Mouse (Mus musculus) CH12.LX (cell line): ENCODE measurements at regions not wholly inside any gene's neighbourhood (a gene's known extent, or its start where the extent isn't known, plus 50 kb on each side); places are given as distances from the start of the nearest gene placed in this dataset.

Experiments
- DNase-seq: peaks from one replicate; pipeline ENCODE4 v3.0.0-alpha.2; 2013; ENCODE audit errors: extremely low read depth
- H3K27ac ChIP-seq: 2 replicates; pipeline ENCODE4 v1.5.1; 2012; ENCODE audit warnings: low read depth, mild to moderate bottlenecking, control low read depth, moderate library complexity; ENCODE audit not compliant: insufficient read depth
- H3K27me3 ChIP-seq: replicated peaks from 2 replicates; pipeline ENCODE3; 2012; ENCODE audit warnings: inconsistent platforms
- H3K36me3 ChIP-seq, 2 experiments: replicated peaks in 1 of 2; 2 replicates each; pipeline versions ENCODE3 to v1.6.1; 2012; ENCODE audit warnings: inconsistent platforms in 1 of 2, low read length in 1 of 2, mild to moderate bottlenecking in 1 of 2, mixed read lengths in 1 of 2, moderate library complexity in 1 of 2; ENCODE audit not compliant: control insufficient read depth in 1 of 2, insufficient read depth in 1 of 2
- H3K4me1 ChIP-seq, 2 experiments: 2 replicates each; pipeline ENCODE4 v1.6.1; 2012; ENCODE audit warnings: inconsistent platforms in 1 of 2, moderate library complexity in 1 of 2; ENCODE audit not compliant: insufficient read depth in 2 of 2, control insufficient read depth in 1 of 2
- H3K4me2 ChIP-seq: 2 replicates; pipeline ENCODE4 v1.6.1; 2012; ENCODE audit warnings: low read depth, mild to moderate bottlenecking, control low read depth; ENCODE audit not compliant: poor library complexity, insufficient read depth, severe bottlenecking
- H3K4me3 ChIP-seq, 3 experiments: fragments of 150-350 bp in 1 of 3; sonication (generic) in 1 of 3; replicated peaks in 1 of 3; 2 replicates each; pipeline versions ENCODE3 to v1.5.1; 2011 to 2012; ENCODE audit warnings: low read depth in 2 of 3, low read length in 2 of 3, mild to moderate bottlenecking in 2 of 3, moderate library complexity in 2 of 3, control low read depth in 1 of 3, improper control_type of control experiment in 1 of 3, inconsistent platforms in 1 of 3, mixed read lengths in 1 of 3; ENCODE audit not compliant: poor library complexity in 1 of 3
- H3K79me2 ChIP-seq: replicated peaks from 2 replicates; pipeline ENCODE4 v1.6.1; 2012; ENCODE audit warnings: mild to moderate bottlenecking, moderate library complexity; ENCODE audit not compliant: control insufficient read depth, poor library complexity, insufficient read depth, severe bottlenecking; ENCODE audit errors: extremely low read depth
- H3K9ac ChIP-seq: 2 replicates; pipeline ENCODE4 v1.6.1; 2012; ENCODE audit warnings: low read depth, mild to moderate bottlenecking, control low read depth, moderate library complexity; ENCODE audit not compliant: insufficient read depth
- H3K9me3 ChIP-seq: replicated peaks from 2 replicates; pipeline ENCODE3; 2012; ENCODE audit warnings: low read length, inconsistent platforms, mixed read lengths
- BHLHE40 ChIP-seq: IDR thresholded peaks from 2 replicates; pipeline ENCODE4 v1.6.1; 2011; ENCODE audit warnings: mild to moderate bottlenecking, low read depth, low read length, improper control_type of control experiment
- CHD1 ChIP-seq: IDR thresholded peaks from 2 replicates; pipeline ENCODE4 v1.6.1; 2012; ENCODE audit warnings: low read depth, low read length, improper control_type of control experiment, inconsistent platforms
- CHD2 ChIP-seq: IDR thresholded peaks from 2 replicates; pipeline ENCODE4 v1.6.1; 2011; ENCODE audit warnings: low read length, improper control_type of control experiment
- CTCF ChIP-seq, 2 experiments: IDR thresholded peaks in 1 of 2; conservative IDR thresholded peaks in 1 of 2; 2 replicates each; pipeline ENCODE4 v1.5.1; 2011 to 2012; ENCODE audit warnings: low read depth in 2 of 2, low read length in 2 of 2, improper control_type of control experiment in 1 of 2, inconsistent platforms in 1 of 2, mild to moderate bottlenecking in 1 of 2, moderate library complexity in 1 of 2
- E2F4 ChIP-seq: IDR thresholded peaks from 2 replicates; pipeline ENCODE4 v1.6.1; 2011; ENCODE audit warnings: low read depth, low read length, improper control_type of control experiment; ENCODE audit not compliant: insufficient replicate concordance
- ELF1 ChIP-seq: IDR thresholded peaks from 2 replicates; pipeline ENCODE4 v1.6.1; 2014; ENCODE audit warnings: low read depth, mild to moderate bottlenecking, inconsistent platforms, low read length, improper control_type of control experiment
- ETS1 ChIP-seq: conservative IDR thresholded peaks from 2 replicates; pipeline ENCODE4 v1.6.1; 2012; ENCODE audit warnings: low read depth, mild to moderate bottlenecking, inconsistent platforms, low read length, improper control_type of control experiment, moderate library complexity
- GABPA ChIP-seq: IDR thresholded peaks from 2 replicates; pipeline ENCODE4 v1.6.1; 2012; ENCODE audit warnings: low read depth, low read length, improper control_type of control experiment, inconsistent platforms; ENCODE audit not compliant: insufficient replicate concordance
- HCFC1 ChIP-seq: IDR thresholded peaks from 2 replicates; pipeline ENCODE4 v1.6.1; 2012; ENCODE audit warnings: low read depth, mild to moderate bottlenecking, inconsistent platforms, low read length, improper control_type of control experiment
- IRF4 ChIP-seq: IDR thresholded peaks from 2 replicates; pipeline ENCODE4 v1.6.1; 2014; ENCODE audit warnings: low read depth, mild to moderate bottlenecking, inconsistent platforms, low read length, improper control_type of control experiment
- KAT2A ChIP-seq: IDR thresholded peaks from 2 replicates; pipeline ENCODE4 v1.6.1; 2012; ENCODE audit warnings: low read length, improper control_type of control experiment, inconsistent platforms; ENCODE audit not compliant: insufficient replicate concordance
- MAFK ChIP-seq: IDR thresholded peaks from 2 replicates; pipeline ENCODE4 v1.6.1; 2011; ENCODE audit warnings: low read length, improper control_type of control experiment; ENCODE audit not compliant: insufficient replicate concordance
- MAX ChIP-seq: IDR thresholded peaks from 2 replicates; pipeline ENCODE4 v1.6.1; 2011; ENCODE audit warnings: low read length, improper control_type of control experiment
- MEF2A ChIP-seq: IDR thresholded peaks from 2 replicates; pipeline ENCODE4 v1.6.1; 2014; ENCODE audit warnings: low read depth, mild to moderate bottlenecking, inconsistent platforms, low read length, improper control_type of control experiment, borderline replicate concordance
- NELFE ChIP-seq: IDR thresholded peaks from 2 replicates; pipeline ENCODE4 v1.6.1; 2011; ENCODE audit warnings: low read depth, low read length, improper control_type of control experiment
- NRF1 ChIP-seq: IDR thresholded peaks from 2 replicates; pipeline ENCODE4 v1.6.1; 2014; ENCODE audit warnings: low read depth, mild to moderate bottlenecking, inconsistent platforms, low read length, improper control_type of control experiment, moderate library complexity
- PAX5 ChIP-seq: IDR thresholded peaks from 2 replicates; pipeline ENCODE4 v1.6.1; 2012; ENCODE audit warnings: low read length, inconsistent platforms, mixed read lengths
- POLR2A ChIP-seq: IDR thresholded peaks from 2 replicates; pipeline ENCODE4 v1.6.1; 2011; ENCODE audit warnings: low read depth, mild to moderate bottlenecking, improper control_type of control experiment, low read length
- RCOR1 ChIP-seq: conservative IDR thresholded peaks from 2 replicates; pipeline ENCODE4 v1.6.1; 2012; ENCODE audit warnings: low read depth, mild to moderate bottlenecking, inconsistent platforms, low read length, improper control_type of control experiment
- SIN3A ChIP-seq: IDR thresholded peaks from 2 replicates; pipeline ENCODE4 v1.6.1; 2012; ENCODE audit warnings: low read length, improper control_type of control experiment, inconsistent platforms
- SMC3 ChIP-seq: IDR thresholded peaks from 2 replicates; pipeline ENCODE4 v1.6.1; 2011; ENCODE audit warnings: low read depth, low read length, improper control_type of control experiment
- TBP ChIP-seq: conservative IDR thresholded peaks from 2 replicates; pipeline ENCODE4 v1.6.1; 2011; ENCODE audit warnings: low read depth, low read length, improper control_type of control experiment
- TCF12 ChIP-seq: IDR thresholded peaks from 2 replicates; pipeline ENCODE4 v1.6.1; 2014; ENCODE audit warnings: low read depth, mild to moderate bottlenecking, inconsistent platforms, low read length, improper control_type of control experiment
- ZC3H11A ChIP-seq: IDR thresholded peaks from 2 replicates; pipeline ENCODE4 v1.6.1; 2012; ENCODE audit warnings: low read depth, mild to moderate bottlenecking, inconsistent platforms, low read length, improper control_type of control experiment
- ZKSCAN1 ChIP-seq: IDR thresholded peaks from 2 replicates; pipeline ENCODE4 v1.6.1; 2012; ENCODE audit warnings: low read depth, inconsistent platforms, low read length, improper control_type of control experiment, borderline replicate concordance
- ZMIZ1 ChIP-seq: IDR thresholded peaks from 2 replicates; pipeline ENCODE4 v1.6.1; 2012; ENCODE audit warnings: low read depth, mild to moderate bottlenecking, inconsistent platforms, low read length, improper control_type of control experiment
- dilution Hi-C: fragments of 300-500 bp; cut with MboI; formaldehyde crosslinking; loops from 2 replicates; pipeline ENCODE4 v1.14.3; 2020; ENCODE audit warnings: low sequenced_read_pairs; ENCODE audit not compliant: extremely low pct_unique_long_range_greater_than_20kb, extremely low pct_ligation_motif_present
- in situ Hi-C: fragments of 300-500 bp; cut with MboI; formaldehyde crosslinking; loops from 3 replicates; pipeline ENCODE4 v1.14.3; 2019; ENCODE audit warnings: low sequenced_read_pairs, low pct_ligation_motif_present, low pct_unique_long_range_greater_than_20kb, mixed read lengths

DNA sequence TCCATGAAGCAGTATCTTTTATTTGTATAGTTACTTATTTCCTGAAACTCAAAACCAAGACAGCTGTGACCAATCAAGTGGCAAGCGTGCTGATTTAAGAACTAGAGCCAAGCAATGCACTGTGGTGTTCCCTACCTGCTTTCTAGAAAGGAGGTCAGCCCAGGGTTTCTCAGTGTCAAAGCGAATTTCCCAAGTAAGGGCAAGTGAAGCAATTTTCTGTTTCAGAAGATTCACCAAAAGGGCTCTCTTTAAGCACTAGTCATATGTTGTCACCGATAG, 171.2 kb upstream of the Fer start:
- Histone ChIP-seq H3K79me2 (no peaks in the 10 kb centered on the region), H3K27ac (no peak overlapping the region), H3K9ac (no peak overlapping the region), H3K4me3 (no peak overlapping the region), H3K4me2 (no peak overlapping the region), H3K27me3 (no peaks in the 10 kb centered on the region), H3K9me3 (no peaks in the 10 kb centered on the region), H3K36me3 (no peaks in the 10 kb centered on the region), H3K4me1 (peaks cover 4 to 11% of the 10 kb centered on the region in 2 experiments; a peak in 3 of 4 replicates)
- no peak for DNase-seq
- in situ Hi-C loops, result no loop called here
- TF ChIP-seq NELFE (no peak), CHD1 (no peak), IRF4 (no peak)
- TF ChIP-seq, all 38 proteins: peak for 0
- dilution Hi-C loops, result no loop called here

DNA sequence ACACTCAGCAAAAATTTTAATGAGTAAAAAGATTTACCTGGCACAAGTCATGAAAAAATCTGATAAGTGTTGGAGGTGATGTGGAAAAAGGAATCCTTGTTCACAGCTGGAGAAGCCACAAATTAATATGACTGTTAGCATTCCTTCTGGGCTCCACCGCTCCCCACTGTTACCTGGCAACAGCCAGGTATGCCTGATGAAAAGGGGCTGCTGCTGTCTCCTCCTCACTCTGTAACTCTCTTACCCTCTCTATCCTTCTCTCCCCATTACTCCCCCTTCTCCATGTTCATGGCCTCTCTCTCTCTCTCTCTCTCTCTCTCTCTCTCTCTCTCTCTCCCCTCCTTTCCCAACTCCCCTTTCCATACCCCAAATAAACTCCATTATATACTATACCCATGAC, 169.6 kb upstream of the Fer start:
- dilution Hi-C loops, result no loop called here
- Histone ChIP-seq H3K9ac (no peak overlapping the region), H3K9me3 (no peaks in the 10 kb centered on the region), H3K4me1 (0 out of 4 replicates have a peak, but pooled peaks cover 0 to 7% of the 10 kb centered on the region in 2 experiments), H3K36me3 (no peaks in the 10 kb centered on the region), H3K27me3 (no peaks in the 10 kb centered on the region), H3K79me2 (no peaks in the 10 kb centered on the region), H3K27ac (no peak overlapping the region), H3K4me3 (no peak overlapping the region), H3K4me2 (no peak overlapping the region)
- in situ Hi-C loops, result no loop called here
- TF ChIP-seq MAX (no peak), ZC3H11A (no peak), BHLHE40 (no peak), CHD1 (no peak), ZKSCAN1 (no peak), IRF4 (no peak), HCFC1 (no peak), ETS1 (no peak)
- no peak for DNase-seq

DNA sequence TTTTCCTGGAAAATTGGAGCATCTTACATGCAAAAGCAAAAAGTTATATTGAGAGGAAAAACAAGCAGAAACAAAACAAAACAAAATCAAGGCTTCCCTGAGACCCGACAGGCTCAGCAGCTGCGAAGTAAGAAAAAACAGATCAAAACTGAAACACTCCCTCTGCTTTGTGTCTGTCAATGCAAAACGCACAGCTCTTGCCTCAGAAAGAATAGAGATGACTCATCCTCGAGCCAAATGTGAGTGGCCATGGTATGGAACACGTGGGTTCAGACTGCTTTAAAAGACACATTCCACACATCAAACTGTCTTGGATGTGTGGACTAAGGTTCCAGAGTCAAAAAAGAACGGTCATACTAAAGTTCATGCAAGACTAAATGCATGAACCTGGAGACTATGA, 163.3 kb upstream of the Fer start:
- dilution Hi-C loops, result no loop called here
- H3K4me1 ChIP-seq, result peaks cover 4 to 9% of the 10 kb centered on the region in 2 experiments; a peak in 2 of 4 replicates
- no peak overlapping the region for H3K4me2 ChIP-seq
- H3K27ac ChIP-seq, result peak overlapping the region; percentile 81
- no peaks in the 10 kb centered on the region for H3K79me2 ChIP-seq
- peaks cover 8% of the 10 kb centered on the region for H3K9me3 ChIP-seq
- no peak overlapping the region for H3K9ac ChIP-seq
- H3K36me3 ChIP-seq, result no peaks in the 10 kb centered on the region
- no peaks in the 10 kb centered on the region for H3K27me3 ChIP-seq
- no peak overlapping the region for H3K4me3 ChIP-seq
- DNase-seq, result peak; percentile 65
- in situ Hi-C loops, result no loop called here
- peak; percentile 25; the same call in 1 of the 2 replicates for TF ChIP-seq HCFC1
- 0 out of 2 replicates have a peak, but pooled peaks have one; percentile 37 for TF ChIP-seq CHD2
- TF ChIP-seq MAFK, result no peak
- TF ChIP-seq NELFE, result no peak
- no peak for TF ChIP-seq KAT2A
- TF ChIP-seq E2F4, result no peak
- peak; percentile 84 for TF ChIP-seq BHLHE40
- peak; percentile 62; the same call in 1 of the 2 replicates for TF ChIP-seq SIN3A
- TF ChIP-seq NRF1, result no peak
- TF ChIP-seq PAX5, result no peak
- no peak for TF ChIP-seq CHD1
- no peak for TF ChIP-seq ZC3H11A
- no peak for TF ChIP-seq CTCF (conservative IDR thresholded peaks at IDR 0.05 in 1 of 2, IDR thresholded peaks at IDR 0.05 in 1 of 2; ENCODE audit: low read depth in 2 of 2, low read length in 2 of 2)
- TF ChIP-seq SMC3, result no peak
- TF ChIP-seq RCOR1, result no peak
- 0 out of 2 replicates have a peak, but pooled peaks have one; percentile 63 for TF ChIP-seq TBP
- no peak for TF ChIP-seq POLR2A
- TF ChIP-seq IRF4, result peak; percentile 91
- TF ChIP-seq GABPA, result no peak
- TF ChIP-seq MEF2A, result peak; percentile 77; the same call in 1 of the 2 replicates
- TF ChIP-seq ZMIZ1, result no peak
- TF ChIP-seq ELF1, result no peak
- peak; percentile 85 for TF ChIP-seq TCF12
